Mouse (Mus musculus) cerebellum, postnatal 14 days (tissue): ENCODE measurements around the gene Nutf2.

ENCODE experiments used
- DNase-seq, 2 experiments: peaks; one replicate each; pipeline ENCODE4 v3.0.0; 2021; ENCODE audit warnings: mixed read lengths in 2 of 2

The Nutf2 gene

DNA sequence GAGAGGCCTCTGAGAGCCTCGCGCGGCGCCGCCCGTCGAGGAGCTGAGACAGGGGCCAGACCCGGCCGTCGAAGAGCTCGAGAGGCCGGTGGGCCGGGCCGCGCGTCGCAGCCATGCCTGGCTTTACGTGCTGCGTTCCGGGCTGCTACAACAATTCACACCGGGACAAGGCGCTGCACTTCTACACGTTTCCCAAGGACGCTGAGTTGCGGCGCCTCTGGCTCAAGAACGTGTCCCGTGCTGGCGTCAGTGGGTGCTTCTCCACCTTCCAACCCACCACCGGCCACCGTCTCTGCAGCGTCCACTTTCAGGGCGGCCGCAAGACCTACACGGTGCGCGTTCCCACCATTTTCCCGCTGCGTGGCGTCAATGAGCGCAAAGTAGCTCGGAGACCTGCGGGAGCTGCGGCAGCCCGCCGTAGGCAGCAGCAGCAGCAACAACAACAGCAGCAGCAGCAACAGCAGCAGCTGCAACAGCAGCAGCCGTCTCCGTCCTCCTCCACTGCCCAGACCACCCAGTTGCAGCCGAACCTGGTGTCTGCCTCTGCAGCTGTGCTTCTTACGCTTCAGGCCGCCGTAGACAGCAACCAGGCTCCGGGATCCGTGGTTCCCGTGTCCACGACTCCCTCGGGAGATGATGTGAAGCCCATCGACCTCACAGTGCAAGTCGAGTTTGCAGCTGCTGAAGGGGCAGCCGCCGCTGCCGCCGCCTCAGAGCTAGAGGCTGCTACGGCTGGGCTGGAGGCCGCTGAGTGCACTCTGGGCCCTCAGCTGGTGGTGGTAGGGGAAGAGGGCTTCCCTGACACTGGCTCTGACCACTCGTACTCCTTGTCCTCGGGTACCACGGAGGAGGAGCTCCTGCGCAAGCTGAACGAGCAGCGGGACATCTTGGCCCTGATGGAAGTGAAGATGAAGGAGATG is 4.9 kb upstream of the Nutf2 start:
- peak; percentile 55 to 65 for DNase-seq

GRCm38 (mm10) chr8:105856168-105856835 is 4.1 kb upstream of the Nutf2 start:
- DNase-seq: no peak

DNA sequence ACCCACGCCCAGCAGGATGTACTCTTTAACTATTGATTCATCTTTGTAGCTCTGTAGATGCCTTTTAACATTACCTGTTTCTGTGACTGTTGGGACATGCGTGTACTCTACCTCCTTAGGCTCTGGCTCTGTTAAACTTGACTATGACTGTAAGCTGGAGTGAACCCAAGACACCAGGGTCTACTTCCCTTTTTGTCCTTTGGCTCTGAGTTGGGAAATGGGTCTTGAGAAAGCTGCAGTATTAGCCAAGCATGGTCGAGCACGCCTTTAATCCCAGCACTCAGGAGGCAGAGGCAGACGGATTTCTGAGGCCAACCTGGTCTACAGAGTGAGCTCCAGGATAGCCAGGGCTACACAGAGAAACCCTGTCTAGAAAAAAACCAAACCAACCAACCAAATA is 1.9 kb upstream of the Nutf2 start:
- DNase-seq: no peak

DNA sequence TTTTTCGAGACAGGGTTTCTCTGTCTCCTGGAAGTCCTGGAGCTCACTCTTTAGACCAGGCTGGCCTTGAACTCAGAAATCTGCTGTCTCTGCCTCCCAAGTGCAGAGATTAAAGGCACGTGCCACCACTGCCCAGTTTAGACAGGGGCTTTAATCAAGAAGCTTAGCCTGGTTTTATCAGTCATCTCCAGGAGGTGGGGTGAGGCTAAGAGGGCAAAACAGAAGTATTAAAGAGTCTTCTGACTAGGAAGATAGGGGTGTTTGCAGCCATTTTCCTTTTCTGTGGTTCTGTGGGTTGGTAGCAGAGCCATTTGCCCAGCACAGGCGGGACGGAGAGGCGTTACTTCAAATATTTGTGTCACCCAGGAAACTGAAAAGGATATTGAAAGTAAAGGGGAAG is 1.1 kb upstream of the Nutf2 start:
- DNase-seq: no peak

- peak; percentile 33 to 35 for DNase-seq
Observed at GRCm38 (mm10) chr8:105861951-105862350, 1.6 kb downstream of the Nutf2 start.

DNA sequence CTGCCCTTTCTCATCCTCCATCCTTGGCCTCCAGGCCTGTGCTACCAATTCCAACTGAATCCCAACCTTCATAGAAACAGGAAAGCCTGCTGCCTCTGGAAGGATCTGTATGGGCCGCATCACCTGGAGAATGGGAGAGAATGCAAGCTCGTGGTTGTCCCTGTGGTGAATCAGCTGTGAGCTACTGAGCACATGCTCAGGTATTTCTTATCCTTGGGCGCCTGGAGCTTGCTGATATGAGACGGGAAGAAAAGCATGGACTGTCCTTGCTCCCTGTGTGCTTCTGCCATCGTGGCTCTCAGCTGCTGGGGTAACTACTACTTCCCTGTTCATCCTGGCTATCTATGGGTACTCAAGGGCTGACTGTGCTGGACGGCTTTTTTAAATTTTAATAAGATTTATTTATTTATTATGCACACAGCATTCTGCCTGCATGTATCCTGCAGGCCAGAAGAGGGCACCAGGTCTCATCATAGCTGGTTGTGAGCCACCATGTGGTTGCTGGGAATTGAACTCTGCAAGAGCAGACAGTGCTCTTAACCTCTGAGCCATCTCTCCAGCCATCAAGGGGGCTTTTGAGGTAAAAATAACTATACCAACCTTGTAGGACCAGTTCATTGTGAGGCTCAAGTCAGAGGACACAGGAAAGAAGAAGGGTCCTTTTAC is 6.1 kb downstream of the Nutf2 start:
- no peak for DNase-seq

DNA sequence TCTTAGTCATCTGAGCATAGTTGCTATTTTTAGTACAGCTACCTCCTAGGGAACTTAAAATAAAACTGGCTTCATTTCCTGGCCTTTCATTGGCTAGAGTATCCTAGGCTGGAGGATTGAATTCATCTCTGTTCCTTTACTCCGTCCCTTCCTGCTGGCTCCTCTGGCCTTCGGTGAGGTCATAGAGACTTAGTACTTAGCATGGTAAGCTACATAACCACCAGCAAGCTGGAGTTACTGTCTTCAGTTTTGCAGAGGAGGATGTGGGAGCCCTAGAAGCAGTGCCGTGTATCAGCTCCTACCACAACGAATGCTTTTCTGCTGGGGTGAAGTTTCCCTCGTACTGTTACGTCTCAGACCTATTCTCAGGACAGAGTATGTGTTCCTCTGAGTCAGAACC is 13.9 kb downstream of the Nutf2 start:
- peak; percentile 44 to 61 for DNase-seq

- DNase-seq: peak; percentile 91 to 94
Observed at GRCm38 (mm10) chr8:105880754-105881520, 20.6 kb downstream of the Nutf2 start, which contains the start of gene Edc4. Gene Edc4, plus strand, starts transcription at chr8:105880881.

- peak; percentile 62 to 63 for DNase-seq
Observed at GRCm38 (mm10) chr8:105889756-105890465, 29.5 kb downstream of the Nutf2 start.

GRCm38 (mm10) chr8:105890870-105891269 is 30.5 kb downstream of the Nutf2 start:
- peak; percentile 50 to 54 for DNase-seq

DNA sequence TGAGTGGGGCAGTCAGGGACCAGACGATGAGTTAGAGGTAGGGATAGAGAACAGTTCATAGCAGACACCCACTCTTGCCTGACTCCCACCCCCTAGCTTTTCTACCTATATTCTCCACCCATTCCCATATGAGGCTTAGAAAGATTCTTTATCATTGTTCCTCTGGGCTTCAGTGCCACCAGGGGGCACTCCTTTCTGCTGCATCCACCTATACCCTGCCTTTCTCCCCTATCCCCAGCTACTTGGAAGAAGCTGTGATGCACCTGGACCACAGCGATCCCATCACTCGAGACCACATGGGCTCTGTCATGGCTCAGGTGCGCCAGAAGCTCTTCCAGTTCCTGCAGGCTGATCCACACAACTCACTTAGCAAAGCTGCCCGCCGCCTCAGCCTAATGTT is 32.1 kb downstream of the Nutf2 start:
- peak; percentile 44 to 51 for DNase-seq

- peak; percentile 49 to 62 for DNase-seq
Observed at GRCm38 (mm10) chr8:105893339-105893738, 33.0 kb downstream of the Nutf2 start, which contains the start of gene Nrn1l. Gene Nrn1l, plus strand, starts transcription at chr8:105893567.

GRCm38 (mm10) chr8:105897801-105898480 is 37.6 kb downstream of the Nutf2 start:
- DNase-seq: no peak

- DNase-seq: peak; percentile 95 to 98
Observed at GRCm38 (mm10) chr8:105900180-105900940, 40.0 kb downstream of the Nutf2 start, which contains the start of gene Pskh1. Gene Pskh1, plus strand, starts transcription at chr8:105900441.

GRCm38 (mm10) chr8:105900941-105901616 is 40.7 kb downstream of the Nutf2 start:
- no peak for DNase-seq

DNA sequence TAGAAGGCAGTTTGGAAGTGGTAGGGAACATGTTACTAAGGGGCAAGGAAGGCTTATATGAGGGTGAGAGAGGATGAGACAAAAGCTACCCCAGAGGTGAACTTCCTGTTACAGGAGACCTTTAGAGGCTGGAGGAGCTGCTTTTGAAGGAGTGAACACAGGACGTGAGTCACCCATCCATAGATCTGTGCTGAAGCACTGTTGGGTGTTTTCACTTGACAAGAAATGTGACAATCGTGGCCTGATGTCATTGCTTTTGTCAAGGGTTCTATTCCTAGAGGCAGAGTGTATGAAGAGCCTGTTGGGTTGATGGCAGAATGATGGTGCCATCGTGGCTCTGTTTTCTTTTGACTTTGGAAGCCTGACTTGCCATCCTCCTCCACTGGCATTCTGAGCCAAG is 59.0 kb downstream of the Nutf2 start:
- DNase-seq: no peak

DNA sequence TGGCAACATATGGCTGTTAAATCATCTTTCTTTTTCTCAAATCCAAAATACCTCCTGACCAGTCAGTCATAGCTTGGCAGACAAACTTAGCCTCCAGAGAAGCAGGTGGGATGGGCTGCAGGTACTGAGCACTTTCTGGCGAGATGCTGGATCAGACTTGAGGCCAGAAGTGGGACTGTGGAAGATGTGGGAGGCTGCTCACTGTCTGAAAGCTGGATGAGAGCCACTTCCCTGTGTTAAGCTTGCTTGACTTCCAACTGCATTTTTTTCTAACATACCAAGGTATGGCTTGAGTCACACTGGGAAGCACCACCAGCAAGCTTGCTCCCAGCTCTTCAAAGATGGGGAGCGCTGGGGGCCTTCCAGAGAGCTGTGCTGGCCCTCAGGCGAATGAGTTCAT is 64.7 kb downstream of the Nutf2 start:
- no peak for DNase-seq
